Mouse (Mus musculus): ENCODE results near the gene Grap.

Gene Grap

GRCm38 (mm10) chr11:61719387-61719786, 66.3 kb downstream of the Grap start:
- DNase-seq (ENCODE audit: extremely low spot score, low read depth, low spot score): no peak

GRCm38 (mm10) chr11:61719826-61720225, 66.8 kb downstream of the Grap start:
- DNase-seq (ENCODE audit: extremely low spot score, low read depth, low spot score): no peak

GRCm38 (mm10) chr11:61720636-61721035, 67.6 kb downstream of the Grap start, which contains the start of gene Slc5a10:
Gene Slc5a10, minus strand, starts transcription at chr11:61720826.
- DNase-seq (ENCODE audit: extremely low spot score, low read depth, low spot score): no peak

GRCm38 (mm10) chr11:61722077-61722476, 69.0 kb downstream of the Grap start:
- no peak for DNase-seq (ENCODE audit: extremely low spot score, low read depth, low spot score)
